Mouse (Mus musculus) lung, embryonic 16.5 days (tissue): Measurements from ENCODE around the gene Slco4c1. TPM values are rescaled to one million over a fixed set of nuclear protein-coding genes. Genes with fewer than 3 reads are reported as not detected.

Experiments used
- ATAC-seq: fragments of 200-750 bp; cut with Nextera tagmentation; 2 replicates; pipeline ENCODE4 v1.8.0; 2017; ENCODE audit warnings: low read depth, mild to moderate bottlenecking, moderate library complexity
- H3K27ac ChIP-seq: fragments of 300-500 bp; sonication (generic); 2 replicates; pipeline ENCODE4 v1.5.1; 2014; ENCODE audit warnings: mild to moderate bottlenecking, control low read depth, low read length
- H3K27me3 ChIP-seq: fragments of 300-500 bp; sonication (generic); 2 replicates; pipeline ENCODE4 v1.6.1; 2014; ENCODE audit warnings: low read depth, low read length, mixed read lengths; ENCODE audit not compliant: control insufficient read depth, insufficient read depth
- H3K36me3 ChIP-seq: fragments of 300-500 bp; sonication (generic); 2 replicates; pipeline ENCODE4 v1.6.1; 2014; ENCODE audit warnings: low read length; ENCODE audit not compliant: control insufficient read depth, insufficient read depth
- H3K4me1 ChIP-seq: fragments of 300-500 bp; sonication (generic); replicated peaks from 2 replicates; pipeline ENCODE4 v1.6.1; 2014; ENCODE audit warnings: low read length, mixed read lengths; ENCODE audit not compliant: control insufficient read depth, insufficient read depth
- H3K4me2 ChIP-seq: fragments of 300-500 bp; sonication (generic); 2 replicates; pipeline ENCODE4 v1.6.1; 2014; ENCODE audit warnings: low read depth, low read length, control low read depth
- H3K4me3 ChIP-seq: fragments of 300-500 bp; sonication (generic); 2 replicates; pipeline ENCODE4 v1.5.1; 2014; ENCODE audit warnings: mild to moderate bottlenecking, low read length, control low read depth
- H3K9ac ChIP-seq: fragments of 300-500 bp; sonication (generic); 2 replicates; pipeline ENCODE4 v1.6.1; 2014; ENCODE audit warnings: low read length, control low read depth
- H3K9me3 ChIP-seq: fragments of 300-500 bp; sonication (generic); 2 replicates; pipeline ENCODE4 v1.6.1; 2016; ENCODE audit warnings: low read length; ENCODE audit not compliant: control insufficient read depth
- WGBS: fragments of 180-500 bp; shearing (Covaris S2); extraction: QIAGEN DNeasy Blood & Tissue Kit; methylation state at CpG from one replicate; pipeline ENCODE4 v1.1.7; 2014; 5-methylcytosine and 5-hydroxymethylcytosine counted together
- polyA plus RNA-seq: library from polyadenylated mRNA; unstranded; fragments of >200 nt; fragmentation: Nextera tagmentation; extraction: Ambion mirVana; gene quantifications from 2 replicates; pipeline ENCODE4 v1.2.1, GENCODE M21; 2015

The Slco4c1 gene
- 10.6 and 12.2 TPM in 2 replicates for polyA plus RNA-seq

DNA sequence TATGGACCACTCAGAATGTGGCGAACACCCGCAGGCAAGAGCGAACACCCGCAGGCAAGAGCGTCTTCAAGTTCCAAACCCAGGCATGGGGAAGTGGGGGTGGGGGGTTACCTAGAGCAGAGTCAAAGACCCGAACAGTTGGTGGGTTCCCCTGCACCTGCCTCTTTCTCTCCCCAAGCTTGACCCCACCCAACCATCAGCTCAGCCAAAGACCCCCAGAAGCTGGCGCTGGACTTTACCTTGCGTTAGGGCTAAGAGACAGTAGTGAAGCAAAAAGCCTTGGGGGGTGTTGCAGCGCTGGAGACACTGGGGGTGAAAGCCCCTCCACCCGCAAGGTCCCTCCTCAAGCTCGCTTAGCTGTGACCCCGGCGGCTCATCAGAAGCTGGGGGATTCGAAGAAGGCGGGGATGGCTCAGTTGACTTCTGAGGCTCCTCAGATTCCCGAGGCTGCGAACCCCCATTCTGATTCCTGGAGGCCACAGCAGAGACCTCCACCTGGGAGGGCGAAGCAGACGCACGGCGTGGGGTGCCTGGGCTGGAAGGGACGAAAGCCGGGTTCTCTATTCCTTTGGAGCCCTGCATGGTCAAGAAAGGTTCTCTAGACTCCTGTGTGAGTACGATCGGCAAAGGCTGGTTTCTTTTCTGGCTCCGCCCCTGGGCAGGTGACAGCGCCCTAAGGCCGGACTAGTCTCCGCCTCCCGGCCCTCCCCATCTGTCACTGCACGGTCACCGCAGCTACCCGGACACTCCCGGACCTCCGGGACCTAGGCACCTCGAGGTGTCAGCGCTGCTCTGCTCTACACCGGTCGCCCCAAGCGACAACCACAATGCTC is at the start of gene Slco4c1:
Gene Slco4c1, minus strand, starts transcription at position 644 of the 833 bp plus-strand sequence.
- Histone ChIP-seq H3K9ac (peak within 1 kb of the TSS; percentile 59), H3K36me3 (no peaks in the 10 kb centered on the region), H3K27ac (peak within 1 kb of the TSS; percentile 32), H3K4me3 (peak within 1 kb of the TSS; percentile 53), H3K9me3 (no peaks in the 10 kb centered on the region), H3K4me2 (peak within 1 kb of the TSS; percentile 77), H3K27me3 (no peaks in the 10 kb centered on the region), H3K4me1 (peaks cover 5% of the 10 kb centered on the region; the same call in 1 of the 2 replicates)
- under 1% methylated on average over 40 of the region's 40 CpGs for WGBS
- ATAC-seq, result peak; percentile 92

- Histone ChIP-seq H3K27me3 (no peaks in the 10 kb centered on the region), H3K27ac (no peak overlapping the region), H3K4me3 (no peak overlapping the region), H3K9me3 (no peaks in the 10 kb centered on the region), H3K4me2 (no peak overlapping the region), H3K9ac (no peak overlapping the region), H3K4me1 (no peaks in the 10 kb centered on the region), H3K36me3 (no peaks in the 10 kb centered on the region)
- no peak for ATAC-seq
Observed at GRCm38 (mm10) chr1:96917333-96917732, 45.4 kb upstream of the Slco4c1 start.

DNA sequence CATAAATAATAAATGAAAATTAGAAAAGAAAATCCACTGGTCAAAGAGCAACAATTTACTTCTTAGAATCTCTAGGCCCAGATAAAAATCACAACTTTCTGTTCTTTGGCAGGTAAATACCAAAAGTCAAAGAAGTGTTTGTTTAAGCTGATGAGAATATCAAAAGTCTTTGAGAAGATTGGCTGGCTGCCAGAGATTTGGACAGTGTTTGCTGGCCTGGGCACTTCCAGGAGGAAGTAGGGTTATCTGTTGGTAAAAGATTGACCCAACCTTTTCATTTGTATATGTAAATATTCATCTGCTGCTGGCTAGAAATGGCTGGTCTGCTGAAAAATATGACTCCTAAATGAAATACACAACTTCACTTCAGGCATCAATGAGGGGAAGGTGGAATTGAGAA is 11.8 kb upstream of the Slco4c1 start:
- Histone ChIP-seq H3K9me3 (no peaks in the 10 kb centered on the region), H3K4me1 (no peaks in the 10 kb centered on the region), H3K27ac (no peak overlapping the region), H3K36me3 (no peaks in the 10 kb centered on the region), H3K27me3 (no peaks in the 10 kb centered on the region), H3K4me3 (no peak overlapping the region), H3K4me2 (no peak overlapping the region), H3K9ac (no peak overlapping the region)
- peak; percentile 36; the same call in 1 of the 2 replicates for ATAC-seq

GRCm38 (mm10) chr1:96878572-96878971 is 6.6 kb upstream of the Slco4c1 start:
- no peak for ATAC-seq
- 88% methylated on average over 1 of the region's 1 CpGs for WGBS
- Histone ChIP-seq H3K4me3 (no peak overlapping the region), H3K36me3 (no peaks in the 10 kb centered on the region), H3K9me3 (no peaks in the 10 kb centered on the region), H3K4me2 (no peak overlapping the region), H3K27me3 (no peaks in the 10 kb centered on the region), H3K27ac (no peak overlapping the region), H3K4me1 (no peaks in the 10 kb centered on the region), H3K9ac (no peak overlapping the region)

- Histone ChIP-seq H3K36me3 (no peaks in the 10 kb centered on the region), H3K27ac (no peak overlapping the region), H3K9ac (no peak overlapping the region), H3K4me2 (no peak overlapping the region), H3K9me3 (no peaks in the 10 kb centered on the region), H3K4me3 (no peak overlapping the region), H3K27me3 (no peaks in the 10 kb centered on the region), H3K4me1 (peaks cover 3% of the 10 kb centered on the region; the same call in 1 of the 2 replicates)
- ATAC-seq, result no peak
- 79% methylated on average over 1 of the region's 1 CpGs for WGBS
Observed at GRCm38 (mm10) chr1:96876076-96876475, 4.1 kb upstream of the Slco4c1 start.

- Histone ChIP-seq H3K27me3 (no peaks in the 10 kb centered on the region), H3K27ac (no peak overlapping the region), H3K9me3 (no peaks in the 10 kb centered on the region), H3K36me3 (no peaks in the 10 kb centered on the region), H3K4me1 (peaks cover 3% of the 10 kb centered on the region; the same call in 1 of the 2 replicates), H3K9ac (no peak overlapping the region), H3K4me2 (no peak overlapping the region), H3K4me3 (no peak overlapping the region)
- ATAC-seq, result no peak
- 59% methylated on average over 1 of the region's 1 CpGs for WGBS
Observed at GRCm38 (mm10) chr1:96874636-96875035, 2.7 kb upstream of the Slco4c1 start.

DNA sequence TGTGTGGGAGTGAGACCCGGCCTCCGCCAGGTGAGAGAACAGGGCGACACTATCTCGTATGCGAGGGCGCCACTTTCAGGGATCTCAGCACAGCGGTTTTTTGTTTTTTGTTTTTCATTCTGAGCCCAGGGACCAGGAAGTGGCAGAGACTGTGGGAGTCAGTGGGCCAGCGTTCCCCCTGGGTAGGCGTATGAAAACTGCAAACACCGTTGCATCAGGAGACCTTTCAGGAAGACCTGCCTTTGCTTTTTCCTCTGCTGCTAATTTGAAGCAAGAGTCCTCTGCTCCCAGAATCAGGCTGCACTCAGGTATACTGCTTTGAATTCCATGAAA is 356 bp upstream of the Slco4c1 start:
- Histone ChIP-seq H3K36me3 (no peaks in the 10 kb centered on the region), H3K9ac (peak overlapping the region; percentile 59), H3K4me1 (peaks cover 5% of the 10 kb centered on the region; the same call in 1 of the 2 replicates), H3K27me3 (no peaks in the 10 kb centered on the region), H3K4me3 (peak overlapping the region; percentile 53), H3K4me2 (peak overlapping the region; percentile 77), H3K27ac (no peak overlapping the region), H3K9me3 (no peaks in the 10 kb centered on the region)
- ATAC-seq, result no peak
- 3% methylated on average over 10 of the region's 10 CpGs for WGBS

GRCm38 (mm10) chr1:96870764-96871307 is 1.1 kb downstream of the Slco4c1 start:
- Histone ChIP-seq H3K9ac (no peak overlapping the region; the same call in 1 of the 2 replicates), H3K27ac (no peak overlapping the region), H3K4me3 (peak overlapping the region; percentile 53), H3K36me3 (no peaks in the 10 kb centered on the region), H3K27me3 (no peaks in the 10 kb centered on the region), H3K9me3 (no peaks in the 10 kb centered on the region), H3K4me1 (peaks cover 5% of the 10 kb centered on the region; the same call in 1 of the 2 replicates), H3K4me2 (peak overlapping the region; percentile 77)
- 3% methylated on average over 7 of the region's 7 CpGs for WGBS
- no peak for ATAC-seq

DNA sequence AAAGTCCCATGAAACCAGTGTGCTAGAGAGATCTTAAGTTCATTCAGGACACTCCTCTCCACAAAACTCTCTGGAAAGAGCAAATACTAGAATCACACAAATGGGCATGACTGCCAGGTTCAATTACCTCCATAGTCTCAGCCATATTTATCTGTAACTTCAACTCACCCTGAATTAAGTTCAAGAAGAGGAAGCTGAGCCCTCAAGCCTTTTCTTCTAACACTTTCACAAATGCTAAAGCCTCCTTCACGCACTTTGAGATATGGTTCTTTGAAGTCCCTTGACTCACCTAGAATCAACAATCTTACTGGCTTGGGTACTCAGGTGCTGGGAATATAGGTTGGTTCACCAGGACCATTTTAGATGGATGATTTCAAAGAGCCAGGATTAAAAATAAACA is 3.2 kb downstream of the Slco4c1 start:
- Histone ChIP-seq H3K9me3 (no peaks in the 10 kb centered on the region), H3K36me3 (no peaks in the 10 kb centered on the region), H3K27me3 (no peaks in the 10 kb centered on the region), H3K4me1 (peaks cover 5% of the 10 kb centered on the region; the same call in 1 of the 2 replicates), H3K9ac (no peak overlapping the region), H3K27ac (no peak overlapping the region; the same call in 1 of the 2 replicates), H3K4me3 (no peak overlapping the region), H3K4me2 (no peak overlapping the region)
- WGBS, result 63% methylated on average over 1 of the region's 1 CpGs
- 0 out of 2 replicates have a peak, but pooled peaks have one; percentile 12 for ATAC-seq
